Mouse (Mus musculus): ENCODE results near the gene 4930415O20Rik.
A peak's percentile ranks its signal among the peaks of the same experiment; 100 is the strongest.

The 4930415O20Rik gene

DNA sequence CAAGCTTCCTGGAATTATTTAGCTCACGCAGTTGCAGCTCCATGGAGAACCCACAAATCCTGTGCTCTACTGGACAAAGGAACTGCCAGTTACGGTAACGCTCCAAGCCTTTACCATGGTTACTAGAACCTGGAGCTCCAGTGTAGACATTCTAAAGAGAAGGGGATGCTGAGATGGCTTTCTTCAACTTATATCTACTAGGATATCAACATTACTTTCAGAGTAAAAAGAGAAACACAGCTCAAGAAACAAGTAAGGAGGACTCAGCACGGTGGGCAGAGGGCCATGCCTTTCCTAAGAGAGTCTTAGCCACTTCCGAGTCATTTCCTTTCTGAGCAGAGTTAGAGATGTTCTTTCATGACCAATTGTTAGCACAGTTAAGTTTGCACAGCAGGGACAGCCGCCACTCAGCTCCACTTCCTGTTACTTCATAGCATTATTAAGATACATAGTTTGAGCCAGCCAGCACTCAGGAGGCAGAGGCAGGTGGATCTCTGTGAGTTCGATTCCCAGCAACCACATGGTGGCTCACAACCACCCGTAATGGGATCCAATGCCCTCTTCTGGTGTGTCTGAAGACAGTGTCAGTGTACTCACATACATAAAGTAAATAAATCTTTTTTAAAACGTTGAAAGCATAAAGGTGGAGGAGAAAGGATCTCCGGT lies at the start of gene 4930415O20Rik, which contains the start of gene Ccnt1:
TSS of gene 4930415O20Rik (plus strand) at position 132 of the 666 bp plus-strand sequence.
TSS of gene Ccnt1 (minus strand) at position 51 of the 666 bp plus-strand sequence.
- DNase-seq (ENCODE audit: low read depth, low spot score): no peak

DNA sequence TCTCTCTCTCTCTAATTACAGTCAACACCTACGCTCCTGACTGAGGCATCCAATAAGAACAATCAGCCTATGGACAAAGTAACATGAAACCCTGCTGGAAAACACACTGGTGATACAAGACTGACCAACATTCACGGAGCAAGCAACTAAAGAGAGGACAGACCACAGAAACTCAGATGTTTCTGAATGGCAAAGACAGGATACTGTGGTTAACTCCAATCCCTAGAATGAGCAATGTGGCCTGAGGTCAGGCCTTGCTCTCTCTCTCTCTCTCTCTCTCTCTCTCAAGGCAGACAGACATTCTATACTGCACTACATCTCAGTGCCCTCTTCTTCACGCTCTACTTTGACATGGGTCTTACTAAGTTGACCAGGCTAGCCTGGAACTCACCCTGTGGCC lies 49.6 kb upstream of the 4930415O20Rik start:
- no peak for DNase-seq (ENCODE audit: low read depth, low spot score)

DNA sequence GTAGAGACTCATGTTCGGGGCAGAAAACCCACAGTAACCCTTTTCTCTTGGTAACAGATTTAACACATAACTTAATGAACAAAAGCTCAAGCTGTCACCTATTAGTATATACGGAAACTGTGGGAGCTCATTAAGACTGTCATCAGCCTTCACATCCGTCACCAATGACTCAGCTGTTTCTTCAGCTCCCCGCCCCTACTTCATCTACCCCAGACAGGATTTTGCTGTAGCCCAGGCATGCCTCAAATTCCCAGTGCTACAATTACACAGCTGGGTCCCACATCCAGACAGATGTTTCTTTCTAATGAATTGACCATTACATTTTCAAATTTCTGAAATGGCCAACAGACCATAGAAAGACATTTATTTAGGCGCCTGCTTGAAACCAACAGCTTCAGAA lies 44.7 kb upstream of the 4930415O20Rik start:
- no peak for DNase-seq (ENCODE audit: low read depth, low spot score)

DNA sequence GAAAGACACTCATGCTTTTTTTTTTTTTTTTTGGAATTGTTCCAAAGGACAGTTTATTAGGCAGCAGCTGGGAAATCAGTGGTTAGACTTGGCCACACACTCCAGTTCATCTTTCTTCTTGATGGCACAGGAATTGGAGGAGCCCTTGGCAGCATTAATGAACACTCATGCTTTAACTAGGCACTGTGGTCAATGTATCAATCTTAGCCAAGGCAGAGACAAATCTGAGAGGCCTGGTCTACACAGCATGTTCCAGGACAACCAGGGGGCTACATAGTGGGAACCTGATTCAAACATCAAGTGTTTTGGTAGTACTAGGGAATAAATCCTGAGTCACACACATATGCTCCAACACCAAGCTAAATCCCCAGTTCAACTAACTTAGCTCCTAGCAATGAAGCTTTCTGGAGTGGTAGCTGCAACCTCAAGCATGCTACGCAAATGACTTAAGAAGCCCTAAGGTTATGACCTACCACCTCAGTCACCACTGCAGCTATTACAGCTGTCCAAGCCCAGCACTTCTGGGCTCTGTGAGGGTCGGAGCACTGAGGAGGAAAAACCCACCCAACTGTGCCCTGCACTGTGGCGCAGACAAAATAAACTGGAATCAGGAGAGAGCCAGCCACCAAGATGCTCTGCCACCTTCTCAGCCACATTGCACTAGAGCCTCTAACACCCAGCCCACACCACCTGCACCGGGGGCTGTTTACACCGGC lies 43.6 kb upstream of the 4930415O20Rik start:
- DNase-seq (ENCODE audit: low read depth, low spot score): no peak

DNA sequence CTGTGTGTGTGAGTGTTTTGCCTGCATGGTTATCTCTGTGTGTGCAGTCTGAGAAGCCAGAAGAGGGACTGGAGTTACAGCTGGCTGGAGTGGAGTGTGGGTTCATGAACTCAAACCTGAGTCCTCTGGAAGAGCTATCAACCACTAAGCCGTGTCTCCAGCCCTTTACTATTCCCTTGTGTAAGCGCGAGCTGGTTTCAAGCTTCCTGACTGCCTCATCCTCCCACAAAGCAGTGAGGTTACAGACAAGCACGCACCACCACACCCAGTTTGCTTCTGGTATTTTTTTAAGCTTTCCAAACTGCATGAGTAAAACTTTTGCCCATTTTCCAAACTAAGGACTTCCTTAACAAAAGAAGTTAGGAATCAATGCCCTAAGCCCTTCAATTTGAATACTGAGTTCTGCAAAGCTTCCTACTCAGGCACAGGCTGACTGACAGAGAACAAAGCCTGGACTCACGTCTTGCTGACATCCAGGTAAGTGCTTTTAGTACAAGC lies 42.7 kb upstream of the 4930415O20Rik start:
- no peak for DNase-seq (ENCODE audit: low read depth, low spot score)

DNA sequence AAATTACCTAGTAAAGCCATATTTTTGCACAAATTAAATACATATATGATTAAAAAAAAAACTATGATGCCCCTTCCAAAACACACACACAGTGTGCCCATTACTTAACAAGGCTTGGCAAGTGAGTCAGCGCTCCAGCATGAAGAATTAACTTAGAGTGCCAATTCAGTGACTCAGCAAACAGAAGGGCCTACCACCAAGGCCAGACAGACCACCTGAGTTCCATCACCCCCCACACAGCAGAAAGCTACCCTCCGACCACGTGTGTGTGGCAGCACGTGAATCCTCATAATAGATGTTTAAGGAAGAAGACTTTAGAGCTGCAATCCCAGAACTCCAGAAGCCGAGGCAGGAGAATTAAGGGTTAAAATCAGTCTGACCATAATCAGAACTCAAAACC lies 38.5 kb upstream of the 4930415O20Rik start:
- DNase-seq (ENCODE audit: low read depth, low spot score): no peak

DNA sequence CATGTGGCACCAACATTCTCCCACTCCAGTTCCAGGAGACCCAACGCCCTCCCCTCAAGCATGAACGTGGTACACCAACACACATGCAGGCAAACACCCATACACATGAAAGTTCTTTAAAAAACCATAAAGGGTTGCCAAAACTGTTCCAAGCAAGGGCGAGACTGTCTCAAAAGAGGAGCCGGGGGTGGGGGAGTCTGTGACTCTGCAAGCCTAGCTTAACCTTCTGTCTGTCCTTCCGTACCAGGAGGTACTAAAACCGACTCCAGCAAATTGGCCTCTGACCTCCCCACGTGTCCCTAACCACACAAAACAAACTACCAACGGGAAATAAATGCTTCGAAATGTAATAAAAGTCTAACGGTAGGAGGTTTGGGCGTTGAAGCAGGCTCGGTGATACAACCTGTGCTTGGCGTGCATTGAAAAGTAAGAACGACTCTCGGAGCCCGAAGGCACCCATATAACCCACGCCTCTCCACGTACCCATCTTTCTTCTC lies 37.7 kb upstream of the 4930415O20Rik start:
- no peak for DNase-seq (ENCODE audit: low read depth, low spot score)

- DNase-seq (ENCODE audit: low read depth, low spot score): peak; percentile 97
Observed at GRCm38 (mm10) chr15:98533881-98534627, 36.8 kb upstream of the 4930415O20Rik start, which contains the start of gene Kansl2. Kansl2 (minus strand) TSS chr15:98534264.

GRCm38 (mm10) chr15:98535921-98536320 lies 34.9 kb upstream of the 4930415O20Rik start:
- no peak for DNase-seq (ENCODE audit: low read depth, low spot score)

DNA sequence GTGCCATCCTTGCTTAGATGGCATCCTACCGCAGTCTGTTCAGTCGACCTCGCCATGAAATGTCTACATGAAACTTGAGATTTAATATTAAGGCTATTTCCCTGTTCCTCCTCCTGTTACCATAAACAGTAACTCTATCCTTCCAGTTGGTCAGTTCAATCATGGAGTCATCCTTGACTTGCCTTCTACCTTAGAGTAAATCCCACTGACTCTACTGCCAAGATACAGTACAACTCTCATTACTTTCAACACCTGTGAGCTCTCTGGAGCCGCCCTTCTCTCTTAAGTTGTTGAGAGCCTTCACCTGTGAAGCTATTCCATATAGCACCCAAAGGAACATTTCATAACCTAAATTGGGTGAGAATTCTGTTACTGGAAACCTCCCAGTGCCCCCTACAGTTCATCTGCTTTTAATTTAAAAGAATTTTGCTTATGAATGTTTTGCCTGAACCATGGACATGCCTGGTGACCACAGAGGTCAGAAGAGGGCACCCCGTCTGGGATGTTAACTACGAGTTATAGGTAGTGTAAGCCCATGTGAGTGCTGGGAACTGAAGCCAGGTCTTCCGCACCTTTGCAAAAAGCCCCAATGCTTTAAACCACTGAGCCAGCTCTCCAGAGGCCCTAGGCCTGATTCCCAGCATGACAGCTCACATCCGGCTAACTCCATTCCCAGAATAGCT lies 33.8 kb upstream of the 4930415O20Rik start:
- DNase-seq (ENCODE audit: low read depth, low spot score): no peak

DNA sequence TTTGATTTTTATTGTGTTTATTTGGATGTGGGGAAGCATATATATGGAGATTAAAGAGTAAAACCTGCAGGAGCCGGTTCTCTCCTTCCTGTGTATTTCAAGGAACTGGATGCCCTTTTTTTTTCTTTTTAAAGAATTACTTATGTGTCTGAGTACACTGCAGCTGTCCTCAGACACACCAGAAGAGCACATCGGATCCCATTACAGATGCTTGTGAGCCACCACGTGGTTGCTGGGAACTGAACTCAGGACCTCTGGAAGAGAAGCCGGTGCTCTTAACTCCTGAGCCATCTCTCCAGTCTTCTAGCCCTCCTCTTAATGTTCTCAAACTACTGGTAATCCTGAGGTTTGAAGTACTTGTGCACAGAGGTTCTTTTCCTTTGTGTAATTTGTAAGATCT lies 32.9 kb upstream of the 4930415O20Rik start:
- no peak for DNase-seq (ENCODE audit: low read depth, low spot score)

DNA sequence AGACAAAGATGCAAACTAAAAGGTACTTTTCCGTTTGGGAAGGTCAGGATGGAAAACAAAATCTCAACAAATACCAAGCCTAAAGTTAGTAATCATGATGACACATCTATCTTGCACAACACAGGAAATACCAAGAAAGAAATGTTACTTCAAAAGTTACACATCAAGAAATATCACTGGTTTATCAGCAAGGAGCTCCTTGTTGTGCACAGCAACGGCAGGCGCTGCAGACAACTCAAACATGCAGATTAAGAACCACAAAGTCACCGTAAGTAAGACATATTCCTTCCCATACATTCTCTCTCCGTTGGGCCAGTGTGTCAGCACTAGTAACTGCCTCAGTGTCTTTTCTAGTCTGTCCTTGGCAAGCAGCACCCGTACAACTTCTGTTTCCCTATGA lies 29.7 kb upstream of the 4930415O20Rik start:
- DNase-seq (ENCODE audit: low read depth, low spot score): no peak

GRCm38 (mm10) chr15:98543341-98543740 lies 27.5 kb upstream of the 4930415O20Rik start:
- no peak for DNase-seq (ENCODE audit: low read depth, low spot score)

GRCm38 (mm10) chr15:98545151-98545550 lies 25.7 kb upstream of the 4930415O20Rik start:
- no peak for DNase-seq (ENCODE audit: low read depth, low spot score)

DNA sequence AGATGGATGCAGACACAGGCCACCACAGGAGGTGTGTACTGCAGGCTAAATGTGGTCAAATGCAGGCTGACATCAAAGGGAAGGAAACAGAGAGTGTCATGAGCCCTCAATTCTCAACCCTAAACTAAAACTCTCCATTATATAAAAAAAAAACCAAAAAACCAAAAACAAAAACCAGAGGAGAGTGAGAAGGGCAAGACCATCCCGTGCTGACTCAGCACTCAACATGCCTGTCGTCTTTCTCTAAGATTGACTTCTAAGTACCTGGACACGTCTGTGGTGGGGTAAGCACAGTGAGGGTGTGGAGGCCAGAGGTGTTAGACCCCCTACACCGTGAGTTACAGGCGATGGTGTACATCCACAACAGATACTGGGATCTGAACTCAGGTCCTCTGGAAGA lies 24.0 kb upstream of the 4930415O20Rik start:
- DNase-seq (ENCODE audit: low read depth, low spot score): no peak

- no peak for DNase-seq (ENCODE audit: low read depth, low spot score)
Observed at GRCm38 (mm10) chr15:98552758-98553157, 18.0 kb upstream of the 4930415O20Rik start.

DNA sequence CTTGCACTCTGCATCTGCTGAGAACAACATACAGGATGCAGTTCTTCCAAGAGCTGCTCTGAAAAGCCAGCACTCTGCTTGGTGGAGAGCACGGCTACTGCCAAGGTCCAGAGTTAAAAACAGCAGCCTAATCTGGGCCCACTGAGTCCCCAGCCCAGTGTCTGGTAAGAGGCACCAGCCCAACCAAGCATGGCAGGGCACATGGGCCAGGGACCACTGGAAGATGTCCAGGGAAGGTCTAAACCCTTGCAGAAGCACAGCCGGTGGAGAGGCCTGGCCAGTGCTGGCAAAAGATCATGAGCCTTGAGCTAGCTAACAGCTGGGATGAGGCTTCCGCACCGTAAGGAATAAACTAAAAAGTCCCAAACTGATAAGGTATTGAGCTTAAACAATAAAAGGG lies 14.9 kb upstream of the 4930415O20Rik start:
- no peak for DNase-seq (ENCODE audit: low read depth, low spot score)

- no peak for DNase-seq (ENCODE audit: low read depth, low spot score)
Observed at GRCm38 (mm10) chr15:98557186-98557585, 13.6 kb upstream of the 4930415O20Rik start.

DNA sequence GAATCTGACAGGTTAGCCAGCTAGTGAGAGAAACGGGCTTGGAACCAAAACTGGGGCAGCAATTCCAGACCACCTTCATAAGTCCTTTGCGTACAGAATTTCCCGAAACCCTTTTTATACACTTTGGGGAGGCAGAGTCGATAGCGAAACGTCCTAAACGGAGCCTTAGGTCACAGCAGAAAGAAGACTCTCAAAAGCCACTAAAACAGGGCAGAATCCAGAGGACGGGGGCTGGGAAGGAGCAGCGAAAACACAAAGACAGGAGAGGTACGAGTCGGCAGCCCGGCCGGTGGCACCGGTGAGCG lies 3.9 kb upstream of the 4930415O20Rik start:
- DNase-seq (ENCODE audit: low read depth, low spot score): no peak

- DNase-seq (ENCODE audit: low read depth, low spot score): peak; percentile 98
Observed at GRCm38 (mm10) chr15:98567278-98568134, 3.3 kb upstream of the 4930415O20Rik start.
